Mouse (Mus musculus) heart, embryonic 16.5 days (tissue): ENCODE measurements around the gene Gm8122. TPM values are rescaled to one million over a fixed set of nuclear protein-coding genes. Genes with fewer than 3 reads are reported as not detected.
"Not testable (repeated sequence)": the region's sequence is repeated elsewhere in the genome, so short reads cannot be mapped to it uniquely, and the experiment has no call there.

ENCODE experiments used
- ATAC-seq: fragments of 200-750 bp; cut with Nextera tagmentation; replicated peaks from 2 replicates; pipeline ENCODE4 v1.8.0; 2017; ENCODE audit warnings: moderate number of reproducible peaks; ENCODE audit not compliant: insufficient read depth, low FRiP score; ENCODE audit errors: extremely low read depth
- H3K27ac ChIP-seq: fragments of 300-500 bp; sonication (generic); 2 replicates; pipeline ENCODE4 v1.5.1; 2014; ENCODE audit warnings: mild to moderate bottlenecking, low read length, control low read depth, moderate library complexity
- H3K27me3 ChIP-seq: fragments of 300-500 bp; sonication (generic); 2 replicates; pipeline ENCODE4 v1.6.1; 2014; ENCODE audit warnings: low read length, mixed read lengths; ENCODE audit not compliant: control insufficient read depth, insufficient read depth
- H3K36me3 ChIP-seq: fragments of 300-500 bp; sonication (generic); 2 replicates; pipeline ENCODE4 v1.6.1; 2014; ENCODE audit not compliant: control insufficient read depth, insufficient read depth
- H3K4me1 ChIP-seq: fragments of 300-500 bp; sonication (generic); 2 replicates; pipeline ENCODE4 v1.6.1; 2014; ENCODE audit warnings: low read length, mixed read lengths; ENCODE audit not compliant: control insufficient read depth, insufficient read depth
- H3K4me2 ChIP-seq: fragments of 300-500 bp; sonication (generic); 2 replicates; pipeline ENCODE4 v1.6.1; 2014; ENCODE audit warnings: low read depth, mild to moderate bottlenecking, control low read depth, low read length
- H3K4me3 ChIP-seq: fragments of 300-500 bp; sonication (generic); 2 replicates; pipeline ENCODE4 v1.5.1; 2014; ENCODE audit warnings: mild to moderate bottlenecking, control low read depth, low read length
- H3K9ac ChIP-seq: fragments of 300-500 bp; sonication (generic); 2 replicates; pipeline ENCODE4 v1.6.1; 2014; ENCODE audit warnings: low read length, control low read depth
- H3K9me3 ChIP-seq: fragments of 300-500 bp; sonication (generic); replicated peaks from 2 replicates; pipeline ENCODE4 v1.6.1; 2016; ENCODE audit warnings: low read length; ENCODE audit not compliant: control insufficient read depth
- WGBS: fragments of 180-500 bp; shearing (Covaris S2); extraction: QIAGEN DNeasy Blood & Tissue Kit; methylation state at CpG from one replicate; pipeline ENCODE4 v1.1.7; 2014; 5-methylcytosine and 5-hydroxymethylcytosine counted together
- polyA plus RNA-seq: library from polyadenylated mRNA; unstranded; fragments of >200 nt; fragmentation: Nextera tagmentation; extraction: Ambion mirVana; gene quantifications from 2 replicates; pipeline ENCODE4 v1.2.1, GENCODE M21; 2015

The Gm8122 gene
- polyA plus RNA-seq, 1 experiment from 2014 or later, result not detected

- H3K4me1 ChIP-seq, H3K36me3 ChIP-seq, H3K9ac ChIP-seq, H3K27me3 ChIP-seq, H3K4me3 ChIP-seq, H3K9me3 ChIP-seq, H3K27ac ChIP-seq, ATAC-seq, H3K4me2 ChIP-seq: not testable (repeated sequence)
- 94% methylated on average over 3 of the region's 3 CpGs for WGBS
Measured at GRCm38 (mm10) chr14:43263421-43263820, 28.3 kb upstream of the Gm8122 start.

DNA sequence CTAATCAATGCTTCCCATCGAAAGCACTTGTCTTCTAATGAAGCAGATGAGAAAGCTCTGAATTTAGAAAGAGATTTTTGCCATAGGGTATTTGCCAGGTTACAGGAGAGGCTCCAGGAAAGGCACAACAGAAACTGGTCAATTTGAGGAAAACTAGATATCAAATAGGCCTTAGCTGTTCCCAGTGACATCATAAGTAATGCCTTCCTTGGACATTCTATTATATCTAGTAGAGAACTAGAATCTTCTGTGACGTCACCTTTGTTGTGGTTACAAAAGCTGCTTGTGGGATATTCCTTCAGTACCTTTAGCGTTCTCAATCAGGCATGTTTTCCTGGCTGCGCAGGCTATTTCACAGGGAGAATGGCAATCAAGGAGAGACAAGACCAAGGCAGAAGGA, 23.2 kb upstream of the Gm8122 start, which contains the start of gene Gm8126:
TSS of gene Gm8126 (plus strand) at position 301 of the 400 bp plus-strand sequence.
- H3K4me1 ChIP-seq, H3K27me3 ChIP-seq, H3K9me3 ChIP-seq, H3K4me2 ChIP-seq, H3K9ac ChIP-seq, ATAC-seq, H3K27ac ChIP-seq, H3K4me3 ChIP-seq, H3K36me3 ChIP-seq: not testable (repeated sequence)
- 88% methylated on average over 2 of the region's 4 CpGs for WGBS

GRCm38 (mm10) chr14:43256511-43256910, 21.4 kb upstream of the Gm8122 start:
- 61% methylated on average over 1 of the region's 1 CpGs for WGBS
- not testable (repeated sequence) for H3K36me3 ChIP-seq, ATAC-seq

DNA sequence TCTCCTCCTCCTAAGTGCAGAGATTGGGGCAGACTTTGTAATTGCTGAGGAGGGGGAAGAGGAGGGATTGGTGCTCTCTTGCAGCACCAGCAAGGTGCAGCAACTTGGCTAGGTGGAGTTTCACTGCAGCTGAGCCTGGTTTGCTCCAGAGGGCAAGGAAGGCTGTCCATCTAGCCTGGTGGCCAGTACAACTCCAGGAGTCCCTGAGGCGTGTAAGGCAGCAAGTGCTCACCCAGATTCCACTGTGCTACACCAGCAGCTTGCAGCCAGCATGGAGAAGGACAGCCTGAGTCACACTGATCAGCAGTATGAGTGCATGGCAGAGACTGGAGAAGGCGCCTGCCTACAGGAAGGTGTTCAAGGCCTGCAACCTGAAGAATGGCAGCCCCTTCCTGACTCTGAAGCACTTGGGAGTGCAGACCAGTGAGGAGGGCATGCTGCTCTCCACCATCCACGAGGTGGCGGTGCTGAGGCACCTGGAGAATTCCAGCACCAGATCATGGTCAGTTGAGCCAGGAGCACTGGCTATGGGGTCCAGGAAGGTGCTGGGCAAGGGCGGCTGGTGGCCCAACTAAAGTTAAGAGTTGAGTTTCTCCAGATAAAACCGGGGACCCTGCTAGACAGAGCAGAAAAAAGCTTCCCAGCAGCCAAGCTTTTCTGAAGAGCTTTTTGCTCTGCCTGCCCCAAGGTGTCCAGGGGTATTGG, 15.6 kb upstream of the Gm8122 start:
- 22% methylated on average over 5 of the region's 6 CpGs for WGBS
- not testable (repeated sequence) for H3K9me3 ChIP-seq, H3K4me3 ChIP-seq, H3K27ac ChIP-seq, H3K4me1 ChIP-seq, H3K4me2 ChIP-seq, H3K36me3 ChIP-seq, H3K27me3 ChIP-seq, H3K9ac ChIP-seq, ATAC-seq

More at GRCm38 (mm10) chr14:43256511-43256910, 21.4 kb upstream of the Gm8122 start:
- H3K9ac ChIP-seq, H3K4me1 ChIP-seq, H3K27ac ChIP-seq, H3K27me3 ChIP-seq, H3K4me2 ChIP-seq, H3K4me3 ChIP-seq, H3K9me3 ChIP-seq: not testable (repeated sequence)

DNA sequence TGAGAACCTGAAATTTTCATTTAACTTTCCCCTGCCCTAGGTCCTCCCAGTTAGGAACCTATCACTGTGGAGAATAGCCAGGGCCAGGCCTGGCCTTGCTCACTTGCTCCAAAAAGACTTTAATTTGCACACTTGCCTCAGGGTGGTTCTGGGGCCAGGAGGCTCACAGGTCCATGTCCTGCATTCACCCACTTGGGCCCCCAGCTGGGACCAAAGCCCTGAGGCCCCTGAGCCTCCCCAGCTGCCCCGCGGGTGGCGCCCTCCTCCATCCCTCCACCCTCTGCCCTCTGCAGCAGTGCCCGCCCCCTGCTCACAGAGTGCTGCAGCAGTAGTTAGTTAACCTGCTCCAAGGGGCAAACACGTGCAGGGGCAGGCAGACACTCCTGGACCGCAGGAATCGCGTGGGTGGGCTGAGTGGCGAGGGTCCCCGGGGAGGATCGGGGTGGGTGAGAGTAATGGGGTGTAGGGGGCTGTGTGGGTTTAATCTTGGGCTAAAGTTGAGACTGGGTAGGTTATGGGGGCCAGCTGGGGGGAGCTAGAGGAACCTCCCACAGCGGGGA, 14.6 kb upstream of the Gm8122 start:
- 24% methylated on average over 8 of the region's 12 CpGs for WGBS
- H3K36me3 ChIP-seq, H3K4me1 ChIP-seq, H3K27ac ChIP-seq, H3K4me3 ChIP-seq, ATAC-seq, H3K9ac ChIP-seq, H3K27me3 ChIP-seq, H3K9me3 ChIP-seq, H3K4me2 ChIP-seq: not testable (repeated sequence)

DNA sequence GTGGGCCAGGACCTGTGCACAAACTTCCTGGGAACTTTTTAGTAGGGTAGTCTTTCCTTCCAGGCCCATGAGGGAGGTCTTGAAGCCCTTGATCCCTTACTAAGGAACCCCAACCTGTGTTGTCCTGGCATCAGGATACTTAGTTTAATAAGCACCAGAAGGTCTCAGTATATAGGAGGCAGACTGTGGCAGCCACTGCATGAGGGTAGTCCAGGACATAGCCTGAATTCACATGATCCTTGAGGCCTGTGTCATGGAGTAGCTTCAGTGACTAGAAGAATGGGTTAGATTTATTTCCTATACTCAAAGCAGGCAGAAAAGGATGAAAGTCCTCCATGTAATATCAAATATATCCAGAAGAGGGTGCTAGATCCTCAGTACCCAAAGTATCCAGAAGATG, 2.7 kb upstream of the Gm8122 start:
- H3K36me3 ChIP-seq, H3K27me3 ChIP-seq, H3K27ac ChIP-seq, H3K4me2 ChIP-seq, H3K4me1 ChIP-seq, ATAC-seq, H3K9me3 ChIP-seq, H3K9ac ChIP-seq, H3K4me3 ChIP-seq: not testable (repeated sequence)

Other genes with a start within 250 kb of the Gm8122 start
- gene Gm8082, start 241.7 kb downstream of the Gm8122 start, polyA plus RNA-seq, result not detected in 2 replicates
- gene Gm10376, start 219.7 kb downstream of the Gm8122 start, polyA plus RNA-seq, result not detected in 2 replicates
- 0.11 TPM in 1 of 2 replicates, not detected in the other for gene Gm8094, start 158.7 kb downstream of the Gm8122 start, polyA plus RNA-seq
- gene Gm8104, start 134.7 kb downstream of the Gm8122 start, polyA plus RNA-seq, result not detected in 2 replicates
- gene Gm7233, start 55.4 kb downstream of the Gm8122 start, polyA plus RNA-seq, result not detected in 2 replicates
- gene Gm8126, start 23.3 kb upstream of the Gm8122 start, polyA plus RNA-seq, result not detected in 2 replicates
- not detected in 2 replicates for gene Gm9732, start 39.7 kb upstream of the Gm8122 start, polyA plus RNA-seq
- gene Gm8127, start 58.5 kb upstream of the Gm8122 start, polyA plus RNA-seq, result not detected in 2 replicates
- gene 1700001F09Rik, start 112.5 kb upstream of the Gm8122 start, polyA plus RNA-seq, result not detected in 2 replicates
- not detected in 2 replicates for gene Gm8138, start 181.0 kb upstream of the Gm8122 start, polyA plus RNA-seq